Mouse (Mus musculus): ENCODE results near the gene D2hgdh. TPM values are rescaled to one million over a fixed set of nuclear protein-coding genes. Genes with fewer than 3 reads are reported as not detected.
A peak's percentile ranks its signal among the peaks of the same experiment; 100 is the strongest.
"Not testable (repeated sequence)": the region's sequence is repeated elsewhere in the genome, so short reads cannot be mapped to it uniquely, and the experiment has no call there.

Gene D2hgdh
- polyA plus RNA-seq, 2 experiments: 3.7 to 6.4 TPM

DNA sequence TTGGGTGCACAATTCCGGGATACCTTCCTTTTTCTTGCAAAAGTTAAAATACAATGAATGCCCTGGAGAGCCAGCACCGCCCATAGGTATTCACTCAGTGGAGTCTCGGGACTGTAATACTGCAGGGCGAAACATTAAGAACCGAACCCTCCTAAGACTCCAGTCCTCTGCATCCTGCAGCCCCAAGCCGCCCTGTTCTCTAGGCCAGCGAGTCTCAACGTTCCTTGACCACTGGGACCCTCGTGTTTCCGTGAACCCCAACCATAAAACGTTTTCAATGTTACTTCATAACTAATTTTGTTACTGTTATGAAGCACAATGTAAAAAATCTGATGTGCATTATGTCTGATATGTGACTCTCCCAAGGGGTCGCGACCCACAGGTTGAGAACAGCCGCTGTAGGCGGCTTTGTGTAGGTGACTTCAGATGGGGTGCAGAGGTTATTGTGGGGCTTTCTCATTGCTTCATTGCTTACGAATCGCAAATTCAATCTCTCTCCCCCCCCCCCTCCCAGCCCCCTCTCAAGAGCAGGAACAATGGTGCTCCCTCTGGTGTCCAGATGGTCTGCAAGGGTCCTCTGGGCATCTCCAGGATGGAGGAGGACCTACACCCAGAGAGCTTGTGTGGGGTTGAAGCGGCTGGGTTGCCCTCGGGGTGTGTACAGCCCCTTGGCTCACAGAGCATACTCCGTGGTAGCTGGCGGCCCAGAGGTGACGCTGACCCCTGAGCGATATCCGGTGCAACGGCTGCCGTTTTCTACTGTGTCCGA is 1.2 kb downstream of the D2hgdh start:
- ATAC-seq (ENCODE audit: insufficient read depth): no peak
- peak overlapping the region; percentile 82 for H3K9ac ChIP-seq (replicated peaks)
- peaks cover under 1% of the 10 kb centered on the region for H3K36me3 ChIP-seq (replicated peaks; ENCODE audit: control insufficient read depth, insufficient read depth, low read depth)
- H3K27me3 ChIP-seq (ENCODE audit: control insufficient read depth, insufficient read depth, low read length): no peaks in the 10 kb centered on the region
- peak overlapping the region; percentile 61 to 72 for H3K4me3 ChIP-seq (ENCODE audit: insufficient read depth in 1 of 2, low read depth in 2 of 2, low read length in 2 of 2)
- H3K9me3 ChIP-seq (ENCODE audit: control insufficient read depth, low read length): no peaks in the 10 kb centered on the region
- TF ChIP-seq EP300 (IDR thresholded peaks at IDR 0.05; ENCODE audit: low read depth): no peak
- 0 out of 2 replicates have a peak, but pooled peaks have one; percentile 10 for TF ChIP-seq CTCF (IDR thresholded peaks at IDR 0.05; ENCODE audit: low read depth)
- peaks cover 13 to 17% of the 10 kb centered on the region in 2 experiments for H3K4me1 ChIP-seq (replicated peaks; ENCODE audit: control insufficient read depth in 2 of 2, insufficient read depth in 2 of 2, low read length in 1 of 2)
- WGBS (ENCODE audit: insufficient replicate concordance): 41% methylated on average over 27 of the region's 27 CpGs
- H3K4me2 ChIP-seq (ENCODE audit: low read depth): peak overlapping the region; percentile 99
- peak overlapping the region; percentile 96 for H3K27ac ChIP-seq
- no peak for DNase-seq (ENCODE audit: low read depth in 3 of 3, low spot score in 3 of 3)

DNA sequence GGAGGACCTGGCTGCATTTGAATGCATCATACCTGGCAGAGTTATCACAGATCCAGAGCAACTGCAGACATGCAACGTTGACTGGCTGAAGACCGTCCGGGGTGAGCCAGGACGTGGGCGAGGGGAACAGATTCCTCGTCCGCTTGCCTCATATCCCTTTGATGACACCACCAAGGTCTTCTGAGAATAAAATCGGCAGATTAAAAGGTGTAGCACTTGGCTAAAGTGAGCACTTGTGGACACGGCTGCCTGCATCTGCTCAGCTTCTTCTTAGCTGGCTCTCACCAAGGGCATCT is 1.8 kb downstream of the D2hgdh start:
- WGBS (ENCODE audit: insufficient replicate concordance): 87% methylated on average over 9 of the region's 9 CpGs
- peaks cover 13 to 17% of the 10 kb centered on the region in 2 experiments for H3K4me1 ChIP-seq (replicated peaks; ENCODE audit: control insufficient read depth in 2 of 2, insufficient read depth in 2 of 2, low read length in 1 of 2)
- DNase-seq (ENCODE audit: low read depth in 3 of 3, low spot score in 3 of 3) (no peak), ATAC-seq (ENCODE audit: insufficient read depth) (no peak)
- TF ChIP-seq EP300 (IDR thresholded peaks at IDR 0.05; ENCODE audit: low read depth) (no peak), CTCF (IDR thresholded peaks at IDR 0.05; ENCODE audit: low read depth) (no peak)
- H3K36me3 ChIP-seq (replicated peaks; ENCODE audit: control insufficient read depth, insufficient read depth, low read depth): no peaks in the 10 kb centered on the region; the same call in 1 of the 2 replicates
- no peaks in the 10 kb centered on the region for H3K9me3 ChIP-seq (ENCODE audit: control insufficient read depth, low read length)
- no peak overlapping the region for H3K27ac ChIP-seq
- H3K4me3 ChIP-seq (ENCODE audit: insufficient read depth in 1 of 2, low read depth in 2 of 2, low read length in 2 of 2): peak overlapping the region in 1 of 2 experiments; percentile 72; a peak in 2 of 4 replicates
- H3K27me3 ChIP-seq (ENCODE audit: control insufficient read depth, insufficient read depth, low read length): no peaks in the 10 kb centered on the region
- peak overlapping the region; percentile 99 for H3K4me2 ChIP-seq (ENCODE audit: low read depth)
- H3K9ac ChIP-seq (replicated peaks): peak overlapping the region; percentile 82; the same call in 1 of the 2 replicates

DNA sequence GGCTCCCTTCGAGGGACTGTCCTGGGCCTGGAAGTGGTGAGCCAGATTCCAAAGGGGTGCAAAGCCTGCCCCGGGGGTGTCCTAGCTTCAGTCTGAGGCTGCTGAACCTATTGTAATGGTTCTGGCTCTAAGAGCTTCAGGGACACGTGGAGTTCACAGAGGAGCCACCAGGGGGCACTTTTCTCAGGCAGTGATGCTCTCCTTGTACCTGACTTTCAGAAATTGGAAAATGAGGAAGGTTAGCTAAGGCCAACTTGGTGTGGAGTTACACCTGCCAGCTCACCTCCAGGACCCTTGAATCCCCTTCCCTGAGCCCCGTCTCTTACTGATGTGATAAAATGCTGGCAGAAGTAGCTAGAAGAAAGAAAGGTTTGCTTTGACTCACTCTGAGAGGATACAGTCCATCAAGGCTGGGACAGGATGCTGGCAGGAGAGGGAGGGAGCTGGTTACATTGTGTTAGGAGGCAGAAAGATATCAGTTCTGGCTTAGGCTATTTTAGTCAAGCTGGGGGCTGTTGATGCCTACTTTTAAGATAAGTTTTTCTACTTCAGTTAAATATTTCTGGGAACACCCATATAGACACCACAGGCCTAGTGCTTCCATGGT is 8.1 kb downstream of the D2hgdh start:
- 68% methylated on average over 2 of the region's 4 CpGs for WGBS (ENCODE audit: insufficient replicate concordance)
- H3K27ac ChIP-seq; DNase-seq (ENCODE audit: low read depth in 3 of 3, low spot score in 3 of 3); H3K4me1 ChIP-seq (replicated peaks; ENCODE audit: control insufficient read depth in 2 of 2, insufficient read depth in 2 of 2, low read length in 1 of 2); H3K9me3 ChIP-seq (ENCODE audit: control insufficient read depth, low read length); H3K27me3 ChIP-seq (ENCODE audit: control insufficient read depth, insufficient read depth, low read length); H3K9ac ChIP-seq (replicated peaks); H3K4me2 ChIP-seq (ENCODE audit: low read depth); H3K4me3 ChIP-seq (ENCODE audit: insufficient read depth in 1 of 2, low read depth in 2 of 2, low read length in 2 of 2); H3K36me3 ChIP-seq (replicated peaks; ENCODE audit: control insufficient read depth, insufficient read depth, low read depth): not testable (repeated sequence)
- peak; percentile 19; the same call in 1 of the 2 replicates for ATAC-seq (ENCODE audit: insufficient read depth)
- TF ChIP-seq CTCF (IDR thresholded peaks at IDR 0.05; ENCODE audit: low read depth): peak; percentile 52

DNA sequence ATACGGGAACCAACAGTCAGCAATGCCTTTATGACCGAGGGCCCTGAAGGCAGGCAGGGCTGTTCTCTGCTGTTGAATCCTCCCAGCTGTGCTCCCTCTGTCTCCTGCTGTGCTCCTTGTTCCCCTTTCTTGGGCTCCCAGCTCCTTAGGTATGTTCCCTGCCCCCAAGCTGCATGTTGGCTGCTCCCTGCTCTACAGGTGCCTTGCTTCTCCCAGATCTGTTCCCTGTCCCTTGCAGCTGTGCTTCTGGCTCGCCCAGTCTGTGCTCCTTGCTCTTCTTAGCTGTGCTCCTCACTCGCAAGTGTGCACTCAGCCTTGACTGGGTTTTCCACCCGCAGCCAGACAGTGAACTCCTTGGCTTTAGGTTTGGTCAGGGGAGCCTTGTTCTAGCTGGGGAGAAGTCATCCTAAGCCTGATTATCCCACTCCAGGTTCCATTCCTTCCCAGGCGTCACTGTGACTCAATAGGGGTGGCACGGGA is 10.0 kb downstream of the D2hgdh start:
- ATAC-seq (ENCODE audit: insufficient read depth): 0 out of 2 replicates have a peak, but pooled peaks have one; percentile 11
- Histone ChIP-seq H3K4me2 (ENCODE audit: low read depth) (no peak overlapping the region), H3K9me3 (ENCODE audit: control insufficient read depth, low read length) (no peaks in the 10 kb centered on the region), H3K4me3 (ENCODE audit: insufficient read depth in 1 of 2, low read depth in 2 of 2, low read length in 2 of 2) (no peak overlapping the region), H3K27ac (no peak overlapping the region), H3K36me3 (replicated peaks; ENCODE audit: control insufficient read depth, insufficient read depth, low read depth) (no peaks in the 10 kb centered on the region; the same call in 1 of the 2 replicates), H3K9ac (replicated peaks) (no peak overlapping the region), H3K4me1 (replicated peaks; ENCODE audit: control insufficient read depth in 2 of 2, insufficient read depth in 2 of 2, low read length in 1 of 2) (no peaks in the 10 kb centered on the region), H3K27me3 (ENCODE audit: control insufficient read depth, insufficient read depth, low read length) (no peaks in the 10 kb centered on the region)
- 68% methylated on average over 7 of the region's 7 CpGs for WGBS (ENCODE audit: insufficient replicate concordance)
- DNase-seq (ENCODE audit: low read depth in 3 of 3, low spot score in 3 of 3): no peak
- no peak for TF ChIP-seq CTCF (IDR thresholded peaks at IDR 0.05; ENCODE audit: low read depth)
- no peak for TF ChIP-seq EP300 (IDR thresholded peaks at IDR 0.05; ENCODE audit: low read depth)

DNA sequence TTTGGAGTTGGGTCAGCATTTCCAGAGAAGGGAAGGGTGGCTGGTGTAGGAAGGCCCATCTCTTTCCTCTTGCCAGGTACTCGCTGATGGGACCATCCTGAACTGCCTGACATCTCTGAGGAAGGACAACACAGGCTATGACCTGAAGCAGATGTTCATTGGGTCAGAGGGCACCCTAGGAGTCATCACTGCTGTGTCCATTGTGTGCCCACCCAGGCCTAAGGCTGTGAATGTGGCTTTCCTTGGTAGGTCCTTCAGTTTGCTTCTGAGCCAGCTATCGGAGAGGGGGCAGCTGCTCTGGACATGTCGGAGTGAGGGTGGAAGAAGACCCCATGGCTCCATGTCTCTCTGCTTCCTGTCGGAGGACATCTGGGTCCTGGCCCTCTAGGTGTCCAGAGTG is 10.5 kb downstream of the D2hgdh start:
- TF ChIP-seq CTCF (IDR thresholded peaks at IDR 0.05; ENCODE audit: low read depth) (no peak), EP300 (IDR thresholded peaks at IDR 0.05; ENCODE audit: low read depth) (no peak)
- DNase-seq (ENCODE audit: low read depth in 3 of 3, low spot score in 3 of 3): no peak
- H3K27me3 ChIP-seq (ENCODE audit: control insufficient read depth, insufficient read depth, low read length): no peaks in the 10 kb centered on the region
- H3K4me2 ChIP-seq (ENCODE audit: low read depth): no peak overlapping the region
- H3K27ac ChIP-seq: no peak overlapping the region
- H3K4me3 ChIP-seq (ENCODE audit: insufficient read depth in 1 of 2, low read depth in 2 of 2, low read length in 2 of 2): no peak overlapping the region
- ATAC-seq (ENCODE audit: insufficient read depth): no peak
- no peaks in the 10 kb centered on the region for H3K9me3 ChIP-seq (ENCODE audit: control insufficient read depth, low read length)
- H3K9ac ChIP-seq (replicated peaks): no peak overlapping the region
- 78% methylated on average over 4 of the region's 4 CpGs for WGBS (ENCODE audit: insufficient replicate concordance)
- no peaks in the 10 kb centered on the region for H3K4me1 ChIP-seq (replicated peaks; ENCODE audit: control insufficient read depth in 2 of 2, insufficient read depth in 2 of 2, low read length in 1 of 2)
- no peaks in the 10 kb centered on the region; the same call in 1 of the 2 replicates for H3K36me3 ChIP-seq (replicated peaks; ENCODE audit: control insufficient read depth, insufficient read depth, low read depth)

All from liver, embryonic 14.5 days (tissue).